Mouse (Mus musculus): Measurements from ENCODE around the gene 4930432M17Rik.

- TF ChIP-seq CTCF (IDR thresholded peaks at IDR 0.05; ENCODE audit: low read depth, low read length), result no peak
- no peak for TF ChIP-seq TAL1 (conservative IDR thresholded peaks at IDR 0.05; ENCODE audit: low read depth, low read length)
- no peak for TF ChIP-seq GATA2 (IDR thresholded peaks at IDR 0.05; ENCODE audit: borderline replicate concordance, low read depth, low read length)
Observed at GRCm38 (mm10) chr3:121700364-121700952, 29.9 kb downstream of the 4930432M17Rik start.

Data from G1E (cell line).